Mouse (Mus musculus) neutrophil, adult 65 days (primary cell): ENCODE data around the gene Tmem30b. TPM values are rescaled to one million over a fixed set of nuclear protein-coding genes. Genes with fewer than 3 reads are reported as not detected.

Source experiments
- total RNA-seq: library from RNA; stranded (reverse); gene quantifications from 2 replicates; pipeline ENCODE4 v1.2.4, GENCODE M21; 2023

The Tmem30b gene
- total RNA-seq = not detected in 2 replicates

DNA sequence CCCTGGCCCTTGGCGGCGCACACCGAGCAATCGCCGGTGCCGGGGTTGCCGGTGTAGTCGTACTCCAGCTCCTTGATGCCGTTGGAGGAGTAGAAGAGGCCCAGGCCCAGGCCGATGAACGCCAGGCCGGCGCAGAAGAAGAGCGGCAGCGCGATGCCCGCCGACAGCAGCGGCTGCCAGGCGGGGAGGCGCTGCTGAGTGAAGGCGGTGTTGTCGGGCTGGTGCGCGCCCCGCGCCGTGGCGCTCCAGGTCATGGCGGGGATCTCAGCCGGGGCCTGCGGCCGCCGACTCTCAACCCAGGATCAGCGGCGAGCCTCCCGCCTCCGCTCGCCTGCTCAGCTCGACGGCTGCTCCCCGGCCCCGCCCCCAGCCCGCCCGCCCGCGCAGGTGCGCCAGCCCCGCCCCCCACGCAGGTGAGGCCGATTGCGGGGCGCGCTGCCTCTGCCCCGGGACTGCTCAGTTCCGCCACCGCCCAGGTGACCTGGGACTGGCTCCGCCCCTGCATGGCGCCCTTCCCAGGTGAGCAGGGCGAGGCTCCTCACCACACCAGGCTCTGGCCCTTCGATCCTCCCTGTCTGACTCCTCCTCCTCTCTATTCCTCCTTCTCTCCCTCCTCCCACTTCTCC, at the start of gene Tmem30b:
Gene Tmem30b (minus strand): TSS at position 307 of the 626 bp plus-strand sequence.

DNA sequence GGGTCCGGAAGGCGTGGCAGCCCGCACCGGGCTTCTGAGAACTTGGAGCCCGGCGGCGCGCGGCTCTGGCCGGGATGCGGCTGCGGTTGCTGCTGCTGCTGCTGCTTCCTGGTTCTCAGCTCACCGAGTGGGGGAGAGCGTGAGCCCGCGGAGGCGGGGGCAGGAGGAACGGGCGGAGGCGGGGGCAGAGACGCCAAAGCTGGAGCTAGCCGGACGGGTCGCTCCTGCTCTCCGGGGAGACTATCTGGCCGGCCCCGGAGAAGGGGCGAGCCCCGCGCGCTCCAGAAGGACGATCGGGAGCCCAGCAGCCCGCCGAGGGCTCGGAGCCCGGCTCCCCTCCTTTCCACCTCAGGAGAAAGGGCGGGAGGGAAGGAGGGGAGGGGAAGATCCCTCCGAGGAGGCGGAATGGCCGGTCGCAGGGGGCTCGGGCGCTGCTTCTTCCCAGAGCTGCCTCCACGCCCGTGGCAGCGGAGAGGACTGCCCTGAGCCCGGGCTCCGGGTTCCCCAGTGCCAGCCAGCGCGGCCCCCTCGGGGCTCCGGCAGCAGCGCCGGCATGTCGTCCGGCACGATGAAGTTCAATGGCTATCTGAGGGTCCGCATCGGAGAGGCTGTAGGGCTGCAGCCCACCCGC, 38.5 kb upstream of the Tmem30b start, which contains the start of gene Prkch:
Gene Prkch (plus strand): TSS at position 187 of the 631 bp plus-strand sequence.

Other genes with a start within 250 kb of the Tmem30b start
- gene Prkch, start 38.4 kb upstream of the Tmem30b start, total RNA-seq = 6.8 and 10.6 TPM in 2 replicates